Mouse (Mus musculus): Measurements from ENCODE around the gene Wnt6.
"Not testable (repeated sequence)": the region's sequence is repeated elsewhere in the genome, so short reads cannot be mapped to it uniquely, and the experiment has no call there.

Gene Wnt6

DNA sequence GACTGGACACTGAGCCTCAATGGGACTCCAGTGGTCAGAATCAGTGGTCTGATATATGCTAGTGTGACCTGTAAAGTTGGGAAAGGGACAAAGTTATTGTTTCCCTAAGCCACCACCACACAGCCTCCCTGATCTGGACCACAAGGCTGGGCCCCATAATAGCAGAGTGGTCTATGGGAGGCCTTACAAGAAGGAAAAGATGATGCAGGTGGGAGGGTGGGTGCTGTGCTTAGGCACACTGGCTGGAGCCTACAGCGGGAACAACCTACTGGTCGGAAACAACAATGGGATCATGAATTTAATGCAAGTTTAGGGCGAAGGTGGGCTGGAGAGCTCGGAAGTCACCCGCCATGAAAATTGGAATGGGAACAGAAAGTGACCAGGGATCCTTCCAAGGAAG lies 34.2 kb downstream of the Wnt6 start:
- DNase-seq (ENCODE audit: low read depth, low spot score), result no peak

- peak; percentile 87 for DNase-seq (ENCODE audit: low read depth, low spot score)
Measured at GRCm38 (mm10) chr1:74806360-74807311, 34.9 kb downstream of the Wnt6 start.

GRCm38 (mm10) chr1:74807551-74808071 lies 35.9 kb downstream of the Wnt6 start:
- no peak for DNase-seq (ENCODE audit: low read depth, low spot score)

GRCm38 (mm10) chr1:74808078-74808477 lies 36.4 kb downstream of the Wnt6 start:
- peak; percentile 91 for DNase-seq (ENCODE audit: low read depth, low spot score)

- DNase-seq (ENCODE audit: low read depth, low spot score), result no peak
Measured at GRCm38 (mm10) chr1:74809007-74809406, 37.3 kb downstream of the Wnt6 start.

- DNase-seq (ENCODE audit: low read depth, low spot score), result peak; percentile 50
Measured at GRCm38 (mm10) chr1:74814931-74815647, 43.4 kb downstream of the Wnt6 start.

DNA sequence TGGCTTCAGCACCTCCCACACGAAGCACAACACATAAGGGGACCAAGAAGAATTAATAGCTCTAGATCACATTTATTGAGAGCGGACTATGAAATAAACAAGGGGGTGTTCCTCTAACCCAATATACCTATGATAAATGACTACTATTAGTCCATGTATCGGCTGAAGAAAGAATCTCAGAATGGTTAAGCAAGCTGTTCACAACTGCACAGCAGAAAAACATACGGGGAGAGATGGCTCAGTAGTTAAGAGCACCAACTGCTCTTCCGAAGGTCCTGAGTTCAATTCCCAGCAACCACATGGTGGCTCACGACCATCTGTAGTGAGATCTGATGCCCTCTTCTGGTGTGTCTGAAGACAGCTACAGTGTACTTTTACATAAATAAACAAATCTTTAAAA lies 44.3 kb downstream of the Wnt6 start:
- not testable (repeated sequence) for DNase-seq (ENCODE audit: low read depth, low spot score)

- DNase-seq (ENCODE audit: low read depth, low spot score), result peak; percentile 96
Measured at GRCm38 (mm10) chr1:74816612-74817199, 45.0 kb downstream of the Wnt6 start.

DNA sequence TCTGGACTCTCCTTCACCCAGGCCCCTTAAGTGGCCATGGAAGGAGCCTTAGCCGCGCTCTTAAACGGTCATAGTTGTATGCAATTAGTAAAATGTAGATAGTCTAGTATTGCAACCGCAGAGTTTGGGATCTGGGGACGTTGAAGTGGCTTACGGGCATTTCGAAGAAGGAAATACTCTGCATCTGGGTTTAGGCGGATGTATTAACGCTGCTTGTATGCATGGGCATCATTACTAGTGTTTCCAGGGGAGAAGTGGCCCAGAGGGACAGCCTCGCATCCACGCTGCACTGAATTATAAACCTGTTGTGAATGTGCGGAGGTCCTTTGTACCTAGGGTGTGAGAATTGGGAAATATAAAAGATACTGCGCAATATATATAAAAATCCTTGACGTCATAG lies 45.5 kb downstream of the Wnt6 start:
- DNase-seq (ENCODE audit: low read depth, low spot score), result no peak

DNA sequence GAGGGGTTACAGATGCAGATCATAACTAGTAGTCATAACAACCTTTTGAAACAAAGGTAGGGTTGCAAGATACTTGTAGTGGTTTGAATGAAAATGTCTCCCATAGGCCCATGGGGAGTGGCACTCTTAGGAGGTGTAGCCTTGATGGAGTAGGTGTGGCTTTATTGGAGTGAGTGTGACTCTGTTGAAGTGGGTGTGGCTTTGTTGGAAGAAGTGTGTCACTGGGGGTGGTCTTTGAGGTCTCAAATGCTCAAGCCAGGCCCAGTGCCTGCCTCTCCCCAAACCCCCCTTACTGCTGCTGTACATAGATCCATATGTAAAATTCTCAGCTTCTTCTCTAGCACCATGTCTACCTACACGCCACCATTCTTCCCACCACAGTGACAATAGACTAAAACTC lies 46.8 kb downstream of the Wnt6 start:
- DNase-seq (ENCODE audit: low read depth, low spot score), result no peak

DNA sequence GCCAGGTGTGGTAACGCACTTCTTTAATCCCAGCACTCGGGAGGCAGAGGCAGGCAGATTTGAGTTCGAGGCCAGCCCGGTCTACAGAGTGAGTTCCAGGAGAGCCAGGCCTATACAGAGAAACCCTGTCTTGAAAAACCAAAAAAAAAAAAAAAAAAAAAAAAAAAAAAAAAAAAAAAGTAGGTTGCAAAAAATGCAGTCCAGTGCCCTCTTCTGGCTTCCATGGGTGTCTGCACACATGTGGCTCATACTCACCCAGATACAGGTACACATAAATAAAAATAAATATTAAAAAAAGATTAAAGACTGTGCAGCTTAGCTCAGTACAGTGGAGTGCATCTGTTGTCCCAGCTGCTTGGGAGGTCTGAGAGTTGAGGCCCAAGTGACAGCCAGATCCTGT lies 51.9 kb downstream of the Wnt6 start:
- DNase-seq (ENCODE audit: low read depth, low spot score), result not testable (repeated sequence)

DNA sequence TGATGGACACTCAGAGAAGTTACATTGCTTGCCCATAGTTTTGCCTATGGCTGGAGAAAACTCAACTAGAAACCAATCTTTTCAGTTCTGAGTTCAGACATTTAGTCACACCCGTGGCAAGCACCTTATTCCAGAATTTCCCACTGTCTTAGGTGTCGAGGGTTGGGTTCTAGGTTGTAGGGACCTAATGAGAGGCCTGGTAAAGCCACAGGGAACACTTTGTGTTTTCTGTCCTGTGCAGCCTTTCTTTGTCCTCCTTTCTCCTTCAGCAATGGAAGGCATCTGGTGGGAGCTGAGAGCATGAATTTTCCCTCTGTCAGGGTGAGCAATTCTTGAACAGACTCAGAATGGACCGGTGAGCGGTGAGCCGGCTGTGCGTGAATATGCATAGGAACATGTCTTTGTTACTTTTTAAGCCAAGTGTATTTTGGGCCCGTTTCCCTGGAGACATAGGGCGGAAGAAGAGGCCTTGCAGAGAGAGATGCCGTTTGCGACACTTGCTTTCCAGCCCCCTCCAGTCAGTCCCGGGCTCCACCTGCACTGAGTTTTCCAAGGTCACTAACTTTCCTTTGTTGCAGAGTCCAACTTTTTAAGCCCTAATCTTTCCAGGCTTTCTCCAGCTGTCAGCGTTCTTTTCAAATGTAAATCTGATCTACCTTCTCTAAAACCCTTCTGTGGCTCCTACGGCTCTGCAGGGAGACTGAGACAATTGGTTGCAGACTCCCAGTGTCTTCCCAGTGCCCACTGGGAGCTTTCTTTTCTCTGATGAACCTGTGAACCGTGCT lies 53.0 kb downstream of the Wnt6 start:
- no peak for DNase-seq (ENCODE audit: low read depth, low spot score)

GRCm38 (mm10) chr1:74830061-74830460 lies 58.4 kb downstream of the Wnt6 start:
- no peak for DNase-seq (ENCODE audit: low read depth, low spot score)

- no peak for DNase-seq (ENCODE audit: low read depth, low spot score)
Measured at GRCm38 (mm10) chr1:74833255-74833654, 61.6 kb downstream of the Wnt6 start.
